Mouse (Mus musculus) adrenal gland, adult 10 weeks (tissue): ENCODE data around the gene Cdk2ap2. TPM values are rescaled to one million over a fixed set of nuclear protein-coding genes. Genes with fewer than 3 reads are reported as not detected.

Experiments
- polyA plus RNA-seq: library from polyadenylated mRNA; stranded (reverse); fragments of 350-450 nt; fragmentation: Illumina TruSeq; extraction: RNeasy Lipid Tissue Mini Kit (QIAGEN cat#74804); gene quantifications from one replicate; pipeline ENCODE4 v1.2.3, GENCODE M21; 2014; ENCODE audit warnings: low read depth, low replicate concordance

The Cdk2ap2 gene
- polyA plus RNA-seq: 1.1 TPM

DNA sequence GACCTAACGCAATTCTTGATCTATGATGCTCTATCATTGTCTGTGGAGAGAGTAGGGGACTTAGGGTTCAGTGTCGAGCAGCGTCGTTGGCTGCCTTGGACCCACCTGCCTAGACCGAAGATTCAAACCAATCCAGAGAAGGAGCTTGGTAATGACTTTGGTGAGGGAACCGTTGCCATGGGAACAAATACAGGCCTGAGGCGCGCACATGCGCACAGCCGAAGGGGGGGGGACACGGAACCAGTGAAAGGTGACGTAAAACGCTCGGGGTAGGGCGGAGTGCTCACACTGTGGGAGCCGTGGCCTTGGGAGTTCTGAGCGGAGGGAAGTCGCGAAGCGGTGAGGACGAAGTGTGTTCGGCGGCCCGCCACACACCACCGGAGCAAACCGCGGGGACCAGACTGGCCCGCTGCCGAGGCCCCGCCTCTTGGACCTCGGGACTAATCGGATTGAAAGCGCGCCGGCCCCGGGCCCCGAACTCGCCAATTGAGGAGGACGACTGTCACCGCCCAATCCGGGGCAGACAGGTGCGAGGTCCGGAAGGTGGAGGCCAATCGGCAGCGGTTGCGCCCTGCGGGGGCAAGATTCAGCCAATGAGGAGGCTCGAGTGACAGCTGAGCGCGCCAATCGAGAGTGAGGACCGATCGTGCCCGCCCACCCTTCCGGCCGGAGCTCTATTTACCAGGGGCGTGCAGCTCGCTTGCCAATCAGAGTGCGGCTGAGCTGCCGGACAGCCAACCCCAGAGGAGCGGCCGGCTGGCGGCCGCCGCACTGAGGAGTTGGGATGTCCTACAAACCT, at the start of gene Cdk2ap2:
Gene Cdk2ap2, plus strand, starts transcription at position 541 of the 799 bp plus-strand sequence.

DNA sequence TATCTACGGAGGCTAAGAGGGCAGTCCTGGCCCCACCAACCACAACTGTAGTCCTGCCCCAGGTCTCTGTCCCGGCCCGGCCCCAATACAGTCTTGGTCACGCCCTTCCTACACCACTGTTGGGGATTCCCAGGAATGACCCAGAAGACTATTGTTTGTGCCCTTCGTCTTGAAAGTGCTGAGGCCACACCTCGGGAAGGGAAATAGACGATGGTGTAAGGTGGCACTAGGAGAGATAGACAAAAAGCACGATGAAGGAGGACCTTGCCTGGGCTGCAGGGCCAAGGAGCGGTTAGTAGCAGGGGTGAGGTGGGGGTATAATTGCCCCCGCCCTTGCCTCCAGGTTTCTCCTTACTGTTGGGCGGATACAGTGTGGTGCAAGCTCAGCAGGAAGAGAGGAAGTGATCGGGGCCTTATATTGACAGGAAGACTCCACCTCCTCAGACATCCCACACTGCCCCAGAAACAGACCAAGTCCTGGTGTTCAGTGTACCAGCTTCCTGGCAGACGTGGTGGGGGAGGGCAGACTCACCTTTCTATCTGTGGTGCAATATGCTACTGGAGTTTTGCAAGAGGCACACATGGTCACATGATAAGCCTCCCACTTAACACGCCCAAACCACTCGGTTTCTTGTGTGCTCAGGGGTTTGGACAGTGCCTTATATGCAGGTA, 37.8 kb upstream of the Cdk2ap2 start, which contains the start of gene Gstp3:
Gene Gstp3, minus strand, starts transcription at position 501 of the 672 bp plus-strand sequence.

GRCm38 (mm10) chr19:4081394-4081793, 15.6 kb upstream of the Cdk2ap2 start, which contains the start of gene Cabp2:
Cabp2 (plus strand) TSS chr19:4081578.

GRCm38 (mm10) chr19:4099837-4100717, 3.1 kb downstream of the Cdk2ap2 start, which contains the start of gene Pitpnm1:
Pitpnm1 (plus strand) TSS chr19:4099998.

DNA sequence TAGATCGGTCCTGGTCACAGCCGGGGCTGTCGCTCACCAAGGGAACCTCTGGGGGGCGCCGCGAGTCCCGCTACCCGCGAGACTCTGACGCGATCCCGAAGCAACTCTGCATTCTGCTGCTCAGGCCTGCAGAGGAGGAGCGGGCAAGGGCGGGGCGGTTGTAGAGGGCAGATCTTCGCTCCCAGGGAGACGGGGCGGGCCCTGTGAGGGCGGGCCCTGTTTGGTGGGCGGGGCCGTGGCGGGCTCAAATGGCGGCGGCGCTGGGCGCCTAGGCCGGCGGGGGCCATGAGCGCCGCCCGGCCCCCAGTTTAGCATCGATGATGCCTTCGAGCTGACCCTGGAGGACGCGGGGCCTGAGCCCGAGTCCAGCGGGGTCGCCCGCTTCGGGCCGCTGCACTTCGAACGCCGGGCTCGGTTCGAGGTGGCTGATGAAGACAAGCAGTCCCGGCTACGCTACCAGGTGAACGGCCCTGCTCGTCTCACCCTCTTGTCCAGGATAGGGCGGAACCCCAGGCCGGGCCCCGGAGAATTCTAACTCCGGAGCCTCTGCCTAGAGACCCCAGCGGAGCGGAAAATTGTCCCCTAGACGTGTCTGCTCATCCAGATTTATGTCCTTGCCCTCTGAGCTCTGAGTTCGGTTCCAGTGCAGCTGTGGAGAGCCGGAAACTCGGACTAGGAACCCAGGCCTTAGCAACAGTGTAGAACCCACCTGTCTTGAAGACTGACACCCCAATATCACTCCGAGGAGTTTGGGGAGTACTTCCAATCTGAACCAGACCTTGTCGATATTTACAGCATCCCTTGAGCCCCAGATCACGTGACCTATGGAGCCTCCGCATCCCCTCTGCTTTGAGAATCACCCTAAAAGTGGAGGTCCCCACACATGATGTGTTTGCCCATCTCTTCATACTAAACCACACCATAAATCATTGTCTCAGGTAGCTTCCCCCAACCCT, 29.0 kb downstream of the Cdk2ap2 start, which contains the start of gene Aip:
Gene Aip, minus strand, starts transcription at position 118 of the 956 bp plus-strand sequence.

DNA sequence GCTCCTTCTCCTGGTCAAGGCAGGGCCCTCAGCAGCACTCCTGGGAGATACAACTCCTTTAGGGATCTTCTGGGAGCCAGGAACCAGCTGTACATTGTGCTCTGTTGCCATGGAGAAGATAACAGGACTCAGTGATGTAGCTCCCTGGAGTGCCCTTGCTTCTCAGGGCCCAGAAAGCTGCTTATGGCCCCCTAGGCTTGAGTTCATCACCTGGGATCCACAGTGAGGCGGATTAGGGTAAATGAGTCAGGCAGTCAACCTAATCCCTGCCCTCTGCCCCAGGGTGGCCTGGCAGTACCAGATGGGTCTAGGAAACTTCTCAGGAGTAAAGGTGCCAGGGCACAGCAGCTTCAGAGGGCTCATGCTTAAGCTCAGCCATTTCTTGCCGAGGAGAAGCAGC, 42.5 kb downstream of the Cdk2ap2 start, which contains the start of gene Gpr152:
Gene Gpr152, plus strand, starts transcription at position 342 of the 400 bp plus-strand sequence.

DNA sequence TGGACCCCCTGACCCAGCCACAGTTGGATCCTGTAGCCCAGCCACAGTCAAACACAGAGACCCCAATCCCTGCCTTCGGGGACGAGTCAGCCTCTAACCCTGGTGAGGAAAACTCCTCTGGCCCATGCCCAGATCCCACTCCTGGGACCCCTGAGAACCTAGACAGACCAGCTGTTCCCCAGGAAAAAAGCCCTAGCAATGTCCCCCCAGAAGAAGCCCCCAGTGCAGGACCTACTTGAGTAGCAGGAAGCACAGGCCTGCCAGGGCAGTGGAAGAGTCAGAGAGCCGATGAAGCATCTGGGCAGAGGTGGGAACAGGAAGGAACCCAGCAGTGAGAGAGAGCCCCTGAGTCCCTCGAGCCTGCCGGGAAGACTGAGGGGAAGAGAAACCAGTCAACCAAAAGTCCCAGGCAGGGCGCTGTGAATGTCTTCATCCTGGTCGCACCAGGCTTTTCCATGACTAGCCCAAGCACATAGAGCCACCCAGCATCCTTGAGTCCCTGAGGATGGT, 46.8 kb downstream of the Cdk2ap2 start, which contains the start of gene Cabp4:
Gene Cabp4, minus strand, starts transcription at position 275 of the 510 bp plus-strand sequence.

DNA sequence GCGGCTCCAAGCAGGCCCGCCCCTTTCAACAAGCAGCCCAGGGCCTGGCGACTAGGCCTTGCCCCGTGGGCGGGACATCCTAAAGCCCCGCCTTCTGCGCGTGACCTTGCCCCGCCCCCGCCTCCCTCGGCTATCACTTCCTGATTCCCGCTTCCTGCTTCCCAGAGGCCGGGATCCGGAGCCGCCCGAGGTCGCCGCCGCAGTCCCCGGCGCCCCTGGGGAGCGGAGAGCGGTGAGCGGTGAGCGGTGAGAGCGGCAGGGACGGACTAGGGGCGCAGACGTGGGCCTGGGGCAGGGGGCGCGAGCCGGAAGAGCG, 51.5 kb downstream of the Cdk2ap2 start, which contains the start of gene Coro1b:
Gene Coro1b, plus strand, starts transcription at position 129 of the 316 bp plus-strand sequence.

Other genes starting within 250 kb of the Cdk2ap2 start
- 119 TPM for gene Chka, start 245.4 kb upstream of the Cdk2ap2 start, polyA plus RNA-seq
- gene Tcirg1, start 190.0 kb upstream of the Cdk2ap2 start, polyA plus RNA-seq: 2.0 TPM
- gene Ndufs8, start 184.4 kb upstream of the Cdk2ap2 start, polyA plus RNA-seq: 10.0 TPM
- 9.5 TPM for gene Aldh3b1, start 167.4 kb upstream of the Cdk2ap2 start, polyA plus RNA-seq
- gene Unc93b1, start 162.0 kb upstream of the Cdk2ap2 start, polyA plus RNA-seq: 2.3 TPM
- not detected for gene Aldh3b3, start 138.5 kb upstream of the Cdk2ap2 start, polyA plus RNA-seq
- 0.99 TPM for gene Aldh3b2, start 124.9 kb upstream of the Cdk2ap2 start, polyA plus RNA-seq
- 3.2 TPM for gene Acy3, start 110.6 kb upstream of the Cdk2ap2 start, polyA plus RNA-seq
- gene Tbx10, start 104.4 kb upstream of the Cdk2ap2 start, polyA plus RNA-seq: not detected
- not detected for gene Nudt8, start 96.6 kb upstream of the Cdk2ap2 start, polyA plus RNA-seq
- not detected for gene Gm49405, start 96.6 kb upstream of the Cdk2ap2 start, polyA plus RNA-seq
- gene Doc2g, start 93.9 kb upstream of the Cdk2ap2 start, polyA plus RNA-seq: not detected
- gene Ndufv1, start 84.4 kb upstream of the Cdk2ap2 start, polyA plus RNA-seq: 6.6 TPM
- 19.5 TPM for gene Gstp1, start 59.2 kb upstream of the Cdk2ap2 start, polyA plus RNA-seq
- 9.4 TPM for gene Gstp2, start 51.2 kb upstream of the Cdk2ap2 start, polyA plus RNA-seq
- not detected for gene Gstp3, start 37.6 kb upstream of the Cdk2ap2 start, polyA plus RNA-seq
- gene Cabp2, start 15.6 kb upstream of the Cdk2ap2 start, polyA plus RNA-seq: not detected
- gene Pitpnm1, start 2.8 kb downstream of the Cdk2ap2 start, polyA plus RNA-seq: 0.87 TPM
- gene Aip, start 28.7 kb downstream of the Cdk2ap2 start, polyA plus RNA-seq: 1.1 TPM
- not detected for gene Gpr152, start 42.6 kb downstream of the Cdk2ap2 start, polyA plus RNA-seq
- not detected for gene Cabp4, start 46.9 kb downstream of the Cdk2ap2 start, polyA plus RNA-seq
- gene Coro1b, start 51.4 kb downstream of the Cdk2ap2 start, polyA plus RNA-seq: 31.5 TPM
- gene Ptprcap, start 56.4 kb downstream of the Cdk2ap2 start, polyA plus RNA-seq: 3.5 TPM
- 3.1 TPM for gene Rps6kb2, start 66.2 kb downstream of the Cdk2ap2 start, polyA plus RNA-seq
- 0.93 TPM for gene Carns1, start 78.3 kb downstream of the Cdk2ap2 start, polyA plus RNA-seq
- gene Tbc1d10c, start 94.1 kb downstream of the Cdk2ap2 start, polyA plus RNA-seq: not detected
- gene Ppp1ca, start 94.9 kb downstream of the Cdk2ap2 start, polyA plus RNA-seq: 103 TPM
- 3.1 TPM for gene Rad9a, start 104.5 kb downstream of the Cdk2ap2 start, polyA plus RNA-seq
- gene Clcf1, start 117.1 kb downstream of the Cdk2ap2 start, polyA plus RNA-seq: 0.70 TPM
- gene AC109138.7, start 117.2 kb downstream of the Cdk2ap2 start, polyA plus RNA-seq: not detected
- not detected for gene Pold4, start 134.7 kb downstream of the Cdk2ap2 start, polyA plus RNA-seq
- 3.0 TPM for gene Ssh3, start 172.0 kb downstream of the Cdk2ap2 start, polyA plus RNA-seq
- not detected for gene Ankrd13d, start 186.0 kb downstream of the Cdk2ap2 start, polyA plus RNA-seq
- 10.8 TPM for gene Grk2, start 209.0 kb downstream of the Cdk2ap2 start, polyA plus RNA-seq